Mouse (Mus musculus) midbrain, postnatal 0 days (tissue): Measurements from ENCODE around the gene Adnp. TPM values are rescaled to one million over a fixed set of nuclear protein-coding genes. Genes with fewer than 3 reads are reported as not detected.
A peak's percentile ranks its signal among the peaks of the same experiment; 100 is the strongest.

Source experiments
- ATAC-seq: fragments of 200-750 bp; cut with Nextera tagmentation; 2 replicates; pipeline ENCODE4 v1.8.0; 2017; ENCODE audit warnings: moderate number of reproducible peaks, mild to moderate bottlenecking, moderate TSS enrichment, moderate library complexity; ENCODE audit not compliant: low FRiP score
- DNase-seq: peaks from one replicate; pipeline ENCODE4 v3.0.0-alpha.2; 2015; ENCODE audit warnings: low spot score
- H3K27ac ChIP-seq: fragments of 300-500 bp; sonication (generic); 2 replicates; pipeline ENCODE4 v1.5.1; 2014; ENCODE audit warnings: low read depth, mild to moderate bottlenecking, low read length, mixed read lengths
- H3K27me3 ChIP-seq: fragments of 300-500 bp; sonication (generic); 2 replicates; pipeline ENCODE4 v1.6.1; 2014; ENCODE audit warnings: low read length, control low read depth, mixed read lengths; ENCODE audit not compliant: insufficient read depth
- H3K36me3 ChIP-seq: fragments of 300-500 bp; sonication (generic); 2 replicates; pipeline ENCODE4 v1.6.1; 2014; ENCODE audit warnings: low read length, control low read depth, mixed read lengths; ENCODE audit not compliant: insufficient read depth
- H3K4me1 ChIP-seq: fragments of 300-500 bp; sonication (generic); 2 replicates; pipeline ENCODE4 v1.6.1; 2014; ENCODE audit warnings: mild to moderate bottlenecking, control low read depth, antibody characterized with exemption, low read length, mixed read lengths; ENCODE audit not compliant: insufficient read depth
- H3K4me2 ChIP-seq: fragments of 300-500 bp; sonication (generic); 2 replicates; pipeline ENCODE4 v1.6.1; 2014; ENCODE audit warnings: low read depth, mild to moderate bottlenecking, low read length, mixed read lengths; ENCODE audit not compliant: poor library complexity, severe bottlenecking
- H3K4me3 ChIP-seq: fragments of 300-500 bp; sonication (generic); 2 replicates; pipeline ENCODE4 v1.5.1; 2014; ENCODE audit warnings: low read depth, mild to moderate bottlenecking, low read length, moderate library complexity
- H3K9ac ChIP-seq: fragments of 300-500 bp; sonication (generic); replicated peaks from 2 replicates; pipeline ENCODE4 v1.6.1; 2014; ENCODE audit warnings: mild to moderate bottlenecking, low read length, moderate library complexity, mixed read lengths; ENCODE audit not compliant: poor library complexity, severe bottlenecking
- H3K9me3 ChIP-seq: fragments of 300-500 bp; sonication (generic); 2 replicates; pipeline ENCODE4 v1.6.1; 2016; ENCODE audit warnings: low read length, control low read depth
- CTCF ChIP-seq: IDR thresholded peaks from 2 replicates; pipeline ENCODE4 v1.5.1; 2016; ENCODE audit warnings: antibody characterized with exemption, mild to moderate bottlenecking
- WGBS: fragments of 180-500 bp; shearing (Covaris S2); extraction: QIAGEN DNeasy Blood & Tissue Kit; methylation state at CpG from one replicate; pipeline ENCODE4 v1.1.7; 2014; 5-methylcytosine and 5-hydroxymethylcytosine counted together
- microRNA-seq: library from miRNA; unstranded; fragments of <30 nt; microRNA quantifications from one replicate; pipeline ENCODE4, GENCODE M21; 2016; ENCODE audit warnings: borderline number of aligned reads
- polyA plus RNA-seq: library from polyadenylated mRNA; unstranded; fragments of >200 nt; fragmentation: Nextera tagmentation; extraction: Ambion mirVana; gene quantifications from 2 replicates; pipeline ENCODE4 v1.2.1, GENCODE M21; 2015
- total RNA-seq: library from RNA; depleted of rRNA; stranded (reverse); fragments of >200 nt; gene quantifications from 2 replicates; pipeline ENCODE4 v1.2.3, GENCODE M21; 2014; rRNA removed

Gene Adnp
- total and polyA plus RNA-seq, 2 experiments from 2014 or later, result 15.4 to 24.9 TPM

DNA sequence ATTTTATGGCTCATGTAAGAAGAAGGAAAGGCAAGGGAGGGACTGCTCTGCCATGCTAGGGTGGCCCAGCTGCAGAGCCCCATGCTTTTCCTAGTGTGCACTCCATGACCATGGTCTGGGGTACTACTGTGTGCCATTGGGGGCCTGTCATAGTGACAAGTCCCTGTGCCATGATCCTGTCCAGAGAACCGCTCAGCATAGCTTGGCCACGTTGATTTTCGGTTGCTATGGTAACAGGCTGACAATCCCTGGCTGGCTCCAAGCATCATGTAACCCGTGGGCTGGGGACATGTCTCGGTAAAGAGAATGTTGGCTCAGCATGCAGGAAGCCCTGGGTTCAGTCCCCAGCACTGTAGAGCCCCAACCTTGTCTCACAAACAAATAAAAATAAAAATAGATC lies 63.1 kb downstream of the Adnp start:
- 27% methylated on average over 5 of the region's 5 CpGs for whole genome bisulfite sequencing
- H3K4me3 ChIP-seq, result no peak overlapping the region
- H3K9ac ChIP-seq, result no peak overlapping the region
- H3K27me3 ChIP-seq, result no peaks in the 10 kb centered on the region
- H3K4me2 ChIP-seq, result no peak overlapping the region
- no peak for TF ChIP-seq CTCF
- DNase-seq, result peak; percentile 62
- H3K27ac ChIP-seq, result peak overlapping the region; percentile 51
- H3K9me3 ChIP-seq, result no peaks in the 10 kb centered on the region
- no peaks in the 10 kb centered on the region for H3K36me3 ChIP-seq
- ATAC-seq, result peak; percentile 58; the same call in 1 of the 2 replicates
- no peaks in the 10 kb centered on the region; the same call in 1 of the 2 replicates for H3K4me1 ChIP-seq

DNA sequence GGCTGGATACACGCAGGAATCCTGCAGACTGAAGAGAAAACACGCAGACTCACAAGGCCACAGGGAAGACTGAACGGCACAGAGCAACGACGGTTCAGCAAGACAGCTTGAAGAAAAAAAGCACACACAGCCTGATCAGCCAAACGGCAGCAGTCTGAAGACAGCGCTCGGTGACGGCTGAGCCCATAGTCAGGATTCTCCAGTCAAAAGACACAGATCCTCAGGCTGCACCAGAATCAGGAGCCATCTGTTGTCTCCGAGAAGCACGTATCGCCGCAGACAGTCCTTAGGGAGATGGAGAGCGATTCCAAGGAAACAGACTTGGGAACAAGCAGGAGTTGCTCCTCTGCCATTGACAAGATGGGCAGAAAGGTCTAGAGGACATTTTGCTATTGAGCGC lies 69.8 kb downstream of the Adnp start:
- DNase-seq (peak; percentile 63), ATAC-seq (no peak)
- 58% methylated on average over 15 of the region's 15 CpGs for WGBS
- Histone ChIP-seq H3K36me3 (no peaks in the 10 kb centered on the region), H3K27me3 (no peaks in the 10 kb centered on the region), H3K9me3 (no peaks in the 10 kb centered on the region), H3K9ac (no peak overlapping the region), H3K4me2 (no peak overlapping the region), H3K4me3 (no peak overlapping the region), H3K27ac (no peak overlapping the region), H3K4me1 (no peaks in the 10 kb centered on the region)
- TF ChIP-seq CTCF, result no peak

Small RNAs within 50 kb of the gene (microRNA-seq; reads per million reads assigned to microRNA genes)
- not detected for gene Gm24561

Other genes with a start within 250 kb of the Adnp start
- 0.57 and 0.99 TPM in 2 replicates for gene Ripor3, start 196.5 kb downstream of the Adnp start, total RNA-seq
- 0.28 and 0.42 TPM in 2 replicates for gene Ripor3, start 196.5 kb downstream of the Adnp start, polyA plus RNA-seq
- gene Pard6b, start 126.1 kb downstream of the Adnp start, total RNA-seq, result 6.6 and 6.8 TPM in 2 replicates
- 3.9 and 5.1 TPM in 2 replicates for gene Pard6b, start 126.1 kb downstream of the Adnp start, polyA plus RNA-seq
- gene Gm20716, start 23.3 kb upstream of the Adnp start, total RNA-seq, result 43.2 and 47.1 TPM in 2 replicates
- 15.7 and 16.0 TPM in 2 replicates for gene Gm20716, start 23.3 kb upstream of the Adnp start, polyA plus RNA-seq
- 11.4 and 30.0 TPM in 2 replicates for gene Dpm1, start 23.5 kb upstream of the Adnp start, total RNA-seq
- gene Dpm1, start 23.5 kb upstream of the Adnp start, polyA plus RNA-seq, result 87.9 and 97.2 TPM in 2 replicates
- 19.3 and 20.9 TPM in 2 replicates for gene Mocs3, start 23.5 kb upstream of the Adnp start, total RNA-seq
- gene Mocs3, start 23.5 kb upstream of the Adnp start, polyA plus RNA-seq, result 7.4 and 7.5 TPM in 2 replicates
- gene Kcng1, start 74.6 kb upstream of the Adnp start, total RNA-seq, result 0.52 and 2.1 TPM in 2 replicates
- 1.8 and 2.8 TPM in 2 replicates for gene Kcng1, start 74.6 kb upstream of the Adnp start, polyA plus RNA-seq